Mouse (Mus musculus): Measurements from ENCODE around the gene Icam4.
"Not testable (repeated sequence)": the region's sequence is repeated elsewhere in the genome, so short reads cannot be mapped to it uniquely, and the experiment has no call there.

The Icam4 gene

GRCm38 (mm10) chr9:21031896-21032351 lies 2.8 kb downstream of the Icam4 start, which contains the start of gene Icam5:
Icam5 (plus strand) TSS chr9:21032073.
- in situ Hi-C loops (cut with MboI; ENCODE audit: unreplicated experiment in 2 of 2): no loop called here

- in situ Hi-C loops (cut with MboI; ENCODE audit: unreplicated experiment in 2 of 2): no loop called here
Measured at GRCm38 (mm10) chr9:21032491-21032890, 3.3 kb downstream of the Icam4 start.

GRCm38 (mm10) chr9:21033136-21033535 lies 4.0 kb downstream of the Icam4 start:
- in situ Hi-C loops (cut with MboI; ENCODE audit: unreplicated experiment in 2 of 2): no loop called here

GRCm38 (mm10) chr9:21034481-21035085 lies 5.4 kb downstream of the Icam4 start:
- in situ Hi-C loops (cut with MboI; ENCODE audit: unreplicated experiment in 2 of 2): loop anchor here in 1 of 2 experiments (5.0 kb wide), 1 partner anchor 38 kb away; the partner anchor contains the start of genes Fdx1l and Gm49373

- in situ Hi-C loops (cut with MboI; ENCODE audit: unreplicated experiment in 2 of 2): loop anchor here in 1 of 2 experiments (5.0 kb wide), 1 partner anchor 37 kb away; the partner anchor contains the start of genes Fdx1l and Gm49373
Measured at GRCm38 (mm10) chr9:21035586-21035985, 6.4 kb downstream of the Icam4 start.

GRCm38 (mm10) chr9:21036161-21036560 lies 7.0 kb downstream of the Icam4 start:
- in situ Hi-C loops (cut with MboI; ENCODE audit: unreplicated experiment in 2 of 2): loop anchor here in 1 of 2 experiments (5.0 kb wide), 1 partner anchor 36 kb away; the partner anchor contains the start of genes Fdx1l and Gm49373

- in situ Hi-C loops (cut with MboI; ENCODE audit: unreplicated experiment in 2 of 2): loop anchor here in 1 of 2 experiments (5.0 kb wide), 1 partner anchor 36 kb away; the partner anchor contains the start of genes Fdx1l and Gm49373
Measured at GRCm38 (mm10) chr9:21036666-21037065, 7.5 kb downstream of the Icam4 start.

GRCm38 (mm10) chr9:21037481-21037891 lies 8.3 kb downstream of the Icam4 start:
- in situ Hi-C loops (cut with MboI; ENCODE audit: unreplicated experiment in 2 of 2): loop anchor here in 1 of 2 experiments (5.0 kb wide), 1 partner anchor 35 kb away; the partner anchor contains the start of genes Fdx1l and Gm49373

GRCm38 (mm10) chr9:21039779-21040178 lies 10.6 kb downstream of the Icam4 start:
- in situ Hi-C loops (cut with MboI; ENCODE audit: unreplicated experiment in 2 of 2): loop anchor here in 1 of 2 experiments (5.0 kb wide), 1 partner anchor 33 kb away; the partner anchor contains the start of genes Fdx1l and Gm49373

GRCm38 (mm10) chr9:21041308-21041707 lies 12.1 kb downstream of the Icam4 start:
- in situ Hi-C loops (cut with MboI; ENCODE audit: unreplicated experiment in 2 of 2): no loop called here

GRCm38 (mm10) chr9:21043563-21043962 lies 14.4 kb downstream of the Icam4 start:
- in situ Hi-C loops (cut with MboI; ENCODE audit: unreplicated experiment in 2 of 2): no loop called here

- in situ Hi-C loops (cut with MboI; ENCODE audit: unreplicated experiment in 2 of 2): not testable (repeated sequence)
Measured at GRCm38 (mm10) chr9:21044785-21045184, 15.6 kb downstream of the Icam4 start.

GRCm38 (mm10) chr9:21045235-21045634 lies 16.1 kb downstream of the Icam4 start:
- in situ Hi-C loops (cut with MboI; ENCODE audit: unreplicated experiment in 2 of 2): no loop called here

GRCm38 (mm10) chr9:21051578-21051977 lies 22.4 kb downstream of the Icam4 start:
- in situ Hi-C loops (cut with MboI; ENCODE audit: unreplicated experiment in 2 of 2): no loop called here

GRCm38 (mm10) chr9:21062928-21063327 lies 33.8 kb downstream of the Icam4 start:
- in situ Hi-C loops (cut with MboI; ENCODE audit: unreplicated experiment in 2 of 2): no loop called here

GRCm38 (mm10) chr9:21067006-21067684 lies 38.0 kb downstream of the Icam4 start, which contains the start of gene Zglp1:
Zglp1 (minus strand) TSS chr9:21067093.
- in situ Hi-C loops (cut with MboI; ENCODE audit: unreplicated experiment in 2 of 2): no loop called here

GRCm38 (mm10) chr9:21072641-21073040 lies 43.5 kb downstream of the Icam4 start:
- in situ Hi-C loops (cut with MboI; ENCODE audit: unreplicated experiment in 2 of 2): loop anchor here in 1 of 2 experiments (5.0 kb wide), 1 partner anchor 35 kb away; no protein-coding TSS in a partner anchor

GRCm38 (mm10) chr9:21073044-21073840 lies 44.1 kb downstream of the Icam4 start, which contains the start of the genes Gm49373 and Fdx1l:
Gm49373 (minus strand) TSS chr9:21073096.
Fdx1l (minus strand) TSS chr9:21073614.
- in situ Hi-C loops (cut with MboI; ENCODE audit: unreplicated experiment in 2 of 2): loop anchor here in 1 of 2 experiments (5.0 kb wide), 1 partner anchor 36 kb away; no protein-coding TSS in a partner anchor

- in situ Hi-C loops (cut with MboI; ENCODE audit: unreplicated experiment in 2 of 2): loop anchor here in 1 of 2 experiments (5.0 kb wide), 1 partner anchor 37 kb away; no protein-coding TSS in a partner anchor
Measured at GRCm38 (mm10) chr9:21074173-21074572, 45.0 kb downstream of the Icam4 start.

- in situ Hi-C loops (cut with MboI; ENCODE audit: unreplicated experiment in 2 of 2): no loop called here
Measured at GRCm38 (mm10) chr9:21075625-21076024, 46.5 kb downstream of the Icam4 start.
